Mouse (Mus musculus): Measurements from ENCODE around the gene Upf3a.

DNA sequence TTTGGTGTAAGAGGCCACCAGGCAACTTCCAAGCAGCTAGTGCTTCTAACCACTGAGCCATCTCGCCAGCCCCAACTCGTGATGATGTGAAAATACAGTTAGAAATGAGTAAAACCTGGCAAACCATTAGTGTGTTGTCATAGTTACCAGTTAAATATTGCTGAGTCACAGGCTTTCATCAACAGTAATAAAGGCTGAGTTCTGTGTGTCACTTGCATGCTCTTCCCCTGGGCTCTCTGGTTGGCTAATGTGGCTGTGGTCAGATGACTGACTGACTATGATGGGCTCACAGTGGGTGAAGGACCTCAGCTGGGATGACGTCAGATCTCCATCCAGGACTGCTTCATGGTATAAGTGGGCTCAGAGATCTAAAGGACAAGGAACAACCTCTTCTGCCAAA, 4.9 kb upstream of the Upf3a start:
- TF ChIP-seq CTCF (IDR thresholded peaks at IDR 0.05; ENCODE audit: low read depth, low read length) (no peak), POLR2A (IDR thresholded peaks at IDR 0.05; ENCODE audit: borderline replicate concordance, low read depth, low read length) (no peak)
